In the genomic region with DNA sequence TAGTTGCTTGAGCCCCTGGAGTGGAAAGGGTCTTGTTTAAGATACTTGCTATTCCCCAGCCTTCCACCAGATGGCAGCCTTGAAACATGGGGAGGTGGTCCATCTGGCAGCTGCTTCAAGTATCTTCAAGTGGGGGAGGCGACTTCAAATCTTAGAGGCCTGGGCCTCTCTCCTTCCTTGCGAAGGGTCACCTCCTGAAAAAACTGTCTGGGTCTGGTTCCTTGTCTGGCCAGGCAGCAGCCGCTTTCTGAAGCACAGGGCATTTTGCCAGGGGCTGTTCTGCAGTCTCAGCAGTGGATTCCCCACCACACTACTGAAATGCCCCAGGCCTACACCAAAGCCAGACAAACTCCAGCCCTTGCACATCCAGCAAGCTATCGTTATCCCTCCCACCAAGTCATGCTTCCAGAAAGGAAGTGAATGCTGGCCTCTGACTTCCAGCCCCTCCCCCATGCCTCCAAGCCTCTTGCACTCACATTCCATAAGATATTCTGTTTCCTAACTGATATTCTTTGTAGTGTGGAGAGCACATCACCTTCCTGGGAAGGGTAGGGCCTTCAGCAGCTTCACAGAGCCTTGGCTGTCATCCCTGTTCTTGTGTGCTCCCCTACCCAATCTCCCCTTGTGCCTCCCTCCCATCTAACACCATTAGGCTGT, we compare ENCODE assay signal across 8 mouse cellular contexts. TPM values are rescaled to one million over a fixed set of nuclear protein-coding genes. Genes with fewer than 3 reads are reported as not detected.
A peak's percentile ranks its signal among the peaks of the same experiment; 100 is the strongest.
DNase-seq lines count a peak whose midpoint lies in the region; ATAC-seq and TF ChIP-seq lines count a peak whose summit lies in the region.

No protein-coding gene starts in this region.

- no peak overlapping the region for H3K4me2 ChIP-seq in embryonic facial prominence, embryonic 15.5 days (replicated peaks)
- H3K4me2 ChIP-seq in heart, embryonic 12.5 days: no peak overlapping the region
- no peak overlapping the region for H3K4me2 ChIP-seq in kidney, postnatal 0 days (ENCODE audit: low read length)

- peak; percentile 97 for TF ChIP-seq CTCF in kidney, postnatal 0 days (IDR thresholded peaks at IDR 0.05; ENCODE audit: low read depth)

- peaks cover 37% of the 10 kb centered on the region for H3K4me1 ChIP-seq in embryonic facial prominence, embryonic 15.5 days
- H3K4me1 ChIP-seq in heart, embryonic 12.5 days (replicated peaks): peaks cover 31% of the 10 kb centered on the region
- H3K4me1 ChIP-seq in kidney, postnatal 0 days (replicated peaks; ENCODE audit: insufficient read depth, low read length): 0 out of 2 replicates have a peak, but pooled peaks cover 2% of the 10 kb centered on the region

- H3K27me3 ChIP-seq in embryonic facial prominence, embryonic 15.5 days: no peaks in the 10 kb centered on the region
- H3K27me3 ChIP-seq in heart, embryonic 12.5 days (replicated peaks): no peaks in the 10 kb centered on the region
- H3K27me3 ChIP-seq in kidney, postnatal 0 days (ENCODE audit: insufficient read depth, low read length): no peaks in the 10 kb centered on the region

- DNase-seq in 3134 (ENCODE audit: extremely low read depth, insufficient read length, low spot score) (peak; percentile 80), liver (peak; percentile 59)
- peak; percentile 55 for DNase-seq in adrenal gland, postnatal 25 days
- DNase-seq in kidney, postnatal 0 days (ENCODE audit: low spot score): peak; percentile 95
- peak; percentile 62 for DNase-seq in naive thymus-derived CD4-positive, alpha-beta T cell, adult 2 months (ENCODE audit: low read depth)
- DNase-seq in telencephalon, adult 2 months (ENCODE audit: low read depth, low spot score): peak; percentile 33

- no peak overlapping the region for H3K4me3 ChIP-seq in embryonic facial prominence, embryonic 15.5 days (replicated peaks)
- H3K4me3 ChIP-seq in heart, embryonic 12.5 days: no peak overlapping the region
- H3K4me3 ChIP-seq in kidney, postnatal 0 days (replicated peaks; ENCODE audit: low read depth, low read length): no peak overlapping the region

- no peak overlapping the region for H3K9ac ChIP-seq in embryonic facial prominence, embryonic 15.5 days
- H3K9ac ChIP-seq in heart, embryonic 12.5 days: no peak overlapping the region; the same call in 1 of the 2 replicates
- no peak overlapping the region for H3K9ac ChIP-seq in kidney, postnatal 0 days (ENCODE audit: low read depth, low read length)

- H3K27ac ChIP-seq in embryonic facial prominence, embryonic 15.5 days (replicated peaks): peak overlapping the region; percentile 88
- peak overlapping the region; percentile 81 for H3K27ac ChIP-seq in heart, embryonic 12.5 days (ENCODE audit: poor library complexity, severe bottlenecking)
- peak overlapping the region; percentile 43 for H3K27ac ChIP-seq in kidney, postnatal 0 days

- WGBS in embryonic facial prominence, embryonic 15.5 days: 3% methylated on average over 4 of the region's 4 CpGs
- WGBS in heart, embryonic 12.5 days: 3% methylated on average over 4 of the region's 4 CpGs
- WGBS in kidney, postnatal 0 days: 0% methylated on average over 4 of the region's 4 CpGs

- peak; percentile 78; the same call in 1 of the 2 replicates for ATAC-seq in embryonic facial prominence, embryonic 15.5 days (ENCODE audit: insufficient number of reproducible peaks, low FRiP score, low TSS enrichment, low read depth)
- peak; percentile 89 for ATAC-seq in heart, embryonic 12.5 days (ENCODE audit: insufficient number of reproducible peaks, low FRiP score)
- ATAC-seq in kidney, postnatal 0 days (replicated peaks; ENCODE audit: low FRiP score, low read depth): peak; percentile 78

- H3K9me3 ChIP-seq in embryonic facial prominence, embryonic 15.5 days (replicated peaks): no peaks in the 10 kb centered on the region
- H3K9me3 ChIP-seq in heart, embryonic 12.5 days (replicated peaks): no peaks in the 10 kb centered on the region
- H3K9me3 ChIP-seq in kidney, postnatal 0 days (replicated peaks; ENCODE audit: low read length): no peaks in the 10 kb centered on the region

- H3K36me3 ChIP-seq in embryonic facial prominence, embryonic 15.5 days: no peaks in the 10 kb centered on the region
- no peaks in the 10 kb centered on the region for H3K36me3 ChIP-seq in heart, embryonic 12.5 days
- H3K36me3 ChIP-seq in kidney, postnatal 0 days (ENCODE audit: insufficient read depth, low read length): no peaks in the 10 kb centered on the region

RNA-seq across cellular contexts. Expression of a gene that starts 48.1 kb away (rescaled TPM):
- total RNA-seq in adrenal gland, postnatal 25 days (2021): 71.7 and 74.6 TPM in 2 replicates
- polyA plus RNA-seq in embryonic facial prominence, embryonic 15.5 days (2015; fragmentation: Nextera tagmentation; extraction: Ambion mirVana): 126 and 137 TPM in 2 replicates
- 131 and 136 TPM in 2 replicates for polyA plus RNA-seq in heart, embryonic 12.5 days (2016; fragmentation: Nextera tagmentation; extraction: Ambion mirVana)
- polyA plus RNA-seq in kidney, postnatal 0 days (2015; fragmentation: Nextera tagmentation; extraction: Ambion mirVana): 105 and 114 TPM in 2 replicates

Comparison
In these comparisons a context has a peak if more than half of its experiments do, and no peak if none do; other contexts are left out.
1. DNase-seq: peak in every context shown above with its lines; median percentile 95 in kidney, postnatal 0 days; 80 in 3134; 62 in naive thymus-derived CD4-positive, alpha-beta T cell, adult 2 months; 59 in liver; 55 in adrenal gland, postnatal 25 days; 33 in telencephalon, adult 2 months.